In the genomic region with DNA sequence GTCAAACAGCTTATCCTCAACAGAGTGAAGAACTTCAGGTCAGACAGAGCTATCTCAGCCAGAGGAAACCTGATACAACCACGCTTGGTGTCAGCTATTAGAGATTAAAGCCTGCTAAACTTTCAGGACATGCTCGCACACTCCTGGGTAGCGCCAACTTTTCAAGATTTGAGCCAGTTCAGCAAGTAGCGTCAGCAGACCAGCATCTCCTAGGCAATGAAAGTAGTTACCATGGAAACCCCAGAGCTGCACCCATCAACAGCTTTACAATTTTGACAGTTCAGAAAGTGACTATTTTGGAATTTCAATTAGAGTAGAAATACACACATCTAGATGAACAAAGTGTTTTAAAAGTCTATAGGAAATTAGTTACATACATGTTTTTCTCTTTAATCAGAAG, we compare ENCODE assay signal across 22 mouse cellular contexts.
DNase-seq lines count a peak whose midpoint lies in the region; ATAC-seq and TF ChIP-seq lines count a peak whose summit lies in the region.
"Had no signal": no experiment of that assay in that cellular context is flagged by ENCODE, and none has a peak within 500 bp of the region (broad histone marks: within the 10 kb centered on the region; RNA-seq: fewer than 3 reads in every experiment).

No protein-coding gene starts in this region.

- H3K9me3 ChIP-seq in hindbrain, postnatal 0 days (ENCODE audit: low read length): no peaks in the 10 kb centered on the region
- 0 out of 2 replicates have a peak, but pooled peaks cover 2% of the 10 kb centered on the region for H3K9me3 ChIP-seq in hindbrain, embryonic 13.5 days
- H3K9me3 ChIP-seq in limb, embryonic 10.5 days (replicated peaks): no peaks in the 10 kb centered on the region
- H3K9me3 ChIP-seq in kidney, embryonic 16.5 days (ENCODE audit: low read length): 0 out of 2 replicates have a peak, but pooled peaks cover 5% of the 10 kb centered on the region
- H3K9me3 ChIP-seq: embryonic facial prominence, embryonic 13.5 days; heart, embryonic 13.5 days; limb, embryonic 12.5 days; liver, embryonic 13.5 days; lung, embryonic 15.5 days had no signal

- no peak overlapping the region for H3K9ac ChIP-seq in hindbrain, postnatal 0 days (replicated peaks; ENCODE audit: low read length)
- no peak overlapping the region for H3K9ac ChIP-seq in hindbrain, embryonic 13.5 days
- no peak overlapping the region for H3K9ac ChIP-seq in kidney, embryonic 16.5 days (replicated peaks; ENCODE audit: low read length)
- H3K9ac ChIP-seq: embryonic facial prominence, embryonic 13.5 days; heart, embryonic 13.5 days; limb, embryonic 12.5 days; liver, embryonic 13.5 days; lung, embryonic 15.5 days had no signal

- no peak for TF ChIP-seq CTCF in hindbrain, postnatal 0 days (IDR thresholded peaks at IDR 0.05; ENCODE audit: low read depth)

- H3K27ac ChIP-seq in hindbrain, postnatal 0 days: no peak overlapping the region
- H3K27ac ChIP-seq in hindbrain, embryonic 13.5 days: no peak overlapping the region
- no peak overlapping the region for H3K27ac ChIP-seq in limb, embryonic 10.5 days
- no peak overlapping the region for H3K27ac ChIP-seq in kidney, embryonic 16.5 days (ENCODE audit: low read length)
- H3K27ac ChIP-seq: embryonic facial prominence, embryonic 13.5 days; gastrocnemius, adult 2 months; heart, embryonic 13.5 days; limb, embryonic 12.5 days; liver, embryonic 13.5 days; lung, embryonic 15.5 days; macrophage had no signal

- no peaks in the 10 kb centered on the region for H3K27me3 ChIP-seq in hindbrain, postnatal 0 days (ENCODE audit: insufficient read depth, low read length)
- no peaks in the 10 kb centered on the region for H3K27me3 ChIP-seq in hindbrain, embryonic 13.5 days
- H3K27me3 ChIP-seq in limb, embryonic 10.5 days (ENCODE audit: low read depth, poor library complexity, severe bottlenecking): peaks cover 5% of the 10 kb centered on the region; the same call in 1 of the 2 replicates
- H3K27me3 ChIP-seq in kidney, embryonic 16.5 days (ENCODE audit: insufficient read depth, low read length): peaks cover 6% of the 10 kb centered on the region; the same call in 1 of the 2 replicates
- H3K27me3 ChIP-seq: CH12.LX; embryonic facial prominence, embryonic 13.5 days; heart, embryonic 13.5 days; limb, embryonic 12.5 days; liver, embryonic 13.5 days; lung, embryonic 15.5 days had no signal

- H3K36me3 ChIP-seq in hindbrain, postnatal 0 days (ENCODE audit: insufficient read depth, low read length): no peaks in the 10 kb centered on the region
- H3K36me3 ChIP-seq in hindbrain, embryonic 13.5 days: no peaks in the 10 kb centered on the region
- H3K36me3 ChIP-seq in limb, embryonic 10.5 days: no peaks in the 10 kb centered on the region
- H3K36me3 ChIP-seq in kidney, embryonic 16.5 days (ENCODE audit: insufficient read depth, low read length): no peaks in the 10 kb centered on the region
- H3K36me3 ChIP-seq: embryonic facial prominence, embryonic 13.5 days; heart, embryonic 13.5 days; limb, embryonic 12.5 days; liver, embryonic 13.5 days; lung, embryonic 15.5 days had no signal

- H3K4me3 ChIP-seq in hindbrain, postnatal 0 days (ENCODE audit: low read length): no peak overlapping the region
- H3K4me3 ChIP-seq in hindbrain, embryonic 13.5 days: no peak overlapping the region
- H3K4me3 ChIP-seq in limb, embryonic 10.5 days: no peak overlapping the region
- H3K4me3 ChIP-seq in kidney, embryonic 16.5 days (ENCODE audit: low read length): no peak overlapping the region
- H3K4me3 ChIP-seq: embryonic facial prominence, embryonic 13.5 days; gastrocnemius, adult 2 months; heart, embryonic 13.5 days; limb, embryonic 12.5 days; liver, embryonic 13.5 days; lung, embryonic 15.5 days had no signal

- no peak overlapping the region for H3K4me2 ChIP-seq in hindbrain, postnatal 0 days (ENCODE audit: low read depth, low read length)
- no peak overlapping the region for H3K4me2 ChIP-seq in hindbrain, embryonic 13.5 days
- H3K4me2 ChIP-seq in kidney, embryonic 16.5 days (replicated peaks; ENCODE audit: low read depth, low read length): no peak overlapping the region
- H3K4me2 ChIP-seq: embryonic facial prominence, embryonic 13.5 days; heart, embryonic 13.5 days; limb, embryonic 12.5 days; liver, embryonic 13.5 days; lung, embryonic 15.5 days had no signal

- 12% methylated on average over 4 of the region's 4 CpGs for WGBS in hindbrain, postnatal 0 days
- WGBS in hindbrain, embryonic 13.5 days: 39% methylated on average over 4 of the region's 4 CpGs
- 66% methylated on average over 4 of the region's 4 CpGs for WGBS in limb, embryonic 10.5 days
- WGBS in kidney, embryonic 16.5 days: 56% methylated on average over 4 of the region's 4 CpGs

- H3K4me1 ChIP-seq in hindbrain, postnatal 0 days (ENCODE audit: insufficient read depth, low read length): peaks cover 3% of the 10 kb centered on the region; the same call in 1 of the 2 replicates
- peaks cover 11% of the 10 kb centered on the region for H3K4me1 ChIP-seq in hindbrain, embryonic 13.5 days (replicated peaks)
- H3K4me1 ChIP-seq in limb, embryonic 10.5 days: peaks cover 36% of the 10 kb centered on the region
- peaks cover 3% of the 10 kb centered on the region; the same call in 1 of the 2 replicates for H3K4me1 ChIP-seq in kidney, embryonic 16.5 days (ENCODE audit: insufficient read depth, low read length)
- H3K4me1 ChIP-seq: liver, embryonic 13.5 days; lung, embryonic 15.5 days had no signal

- no peak for ATAC-seq in hindbrain, postnatal 0 days
- no peak for ATAC-seq in hindbrain, embryonic 13.5 days (ENCODE audit: low FRiP score)
- no peak for ATAC-seq in kidney, embryonic 16.5 days (ENCODE audit: low FRiP score, low TSS enrichment)

- DNase-seq in embryo, embryonic 10.5 days (ENCODE audit: low spot score): peak; percentile 24
- no peak for DNase-seq in embryo, embryonic 9.5 days (ENCODE audit: extremely low spot score)
- peak; percentile 52 for DNase-seq in hindbrain, postnatal 0 days (ENCODE audit: low spot score)
- peak; percentile 44 to 62 for DNase-seq in right cerebral cortex, postnatal 10 days (ENCODE audit: low spot score in 2 of 2)
- no peak for DNase-seq in right cerebral cortex, postnatal 14 days
- DNase-seq in limb, embryonic 10.5 days (ENCODE audit: low spot score): no peak
- DNase-seq: adrenal gland, adult 8-10 months; cerebellum, adult 18-20 months; cerebellum, postnatal 36 days; gastrocnemius, adult 2 months; kidney, adult 11 months; kidney, postnatal 14 days; liver, embryonic 13.5 days; thymus, postnatal 14 days had no signal

Comparison
In these comparisons a context has a peak if more than half of its experiments do, and no peak if none do; other contexts are left out.
1. DNase-seq: peak in embryo, embryonic 10.5 days (single experiment), hindbrain, postnatal 0 days (single experiment) and right cerebral cortex, postnatal 10 days (2 of 2); none in embryo, embryonic 9.5 days (single experiment), right cerebral cortex, postnatal 14 days (single experiment) and limb, embryonic 10.5 days (single experiment).